Mouse (Mus musculus): ENCODE results near the gene Pnisr. TPM values are rescaled to one million over a fixed set of nuclear protein-coding genes. Genes with fewer than 3 reads are reported as not detected.

Pnisr gene
- polyA plus RNA-seq, 1 experiment: 267 TPM

DNA sequence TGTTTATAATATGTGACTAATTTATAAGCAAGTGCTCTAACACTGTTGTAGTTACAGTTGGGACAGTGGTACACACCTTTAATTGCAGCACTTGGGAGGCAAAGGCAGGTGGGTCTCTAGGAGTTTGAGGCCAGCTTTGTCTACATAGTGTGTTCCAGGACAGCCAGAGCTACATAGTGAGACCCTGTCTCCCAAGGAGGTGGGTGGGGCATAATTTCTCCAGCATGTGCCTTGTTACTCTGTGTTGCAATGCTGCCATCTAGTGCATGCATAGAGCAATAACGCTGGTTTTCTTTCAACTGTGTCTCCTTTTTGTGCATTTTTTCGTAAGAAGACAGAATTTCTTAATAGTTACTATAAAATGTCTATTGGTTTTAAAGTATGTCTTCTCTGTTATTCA is 33.4 kb upstream of the Pnisr start:
- Histone ChIP-seq H3K27ac (ENCODE audit: insufficient read depth, low read length) (no peak overlapping the region), H3K4me3 (ENCODE audit: low read depth, low read length) (no peak overlapping the region), H3K4me1 (ENCODE audit: control insufficient read depth, insufficient read depth, low read length) (no peaks in the 10 kb centered on the region), H3K9me3 (replicated peaks; ENCODE audit: control insufficient read depth, insufficient read depth, low read length, poor library complexity, severe bottlenecking) (no peaks in the 10 kb centered on the region), H3K36me3 (ENCODE audit: control insufficient read depth, insufficient read depth, low read length, poor library complexity, severe bottlenecking) (peaks cover 41% of the 10 kb centered on the region), H3K27me3 (ENCODE audit: control insufficient read depth, insufficient read depth, low read length, poor library complexity, severe bottlenecking) (no peaks in the 10 kb centered on the region), H3K9ac (ENCODE audit: low read depth, poor library complexity, severe bottlenecking) (no peak overlapping the region)
- TF ChIP-seq EP300 (IDR thresholded peaks at IDR 0.05; ENCODE audit: insufficient read depth, low read depth, low read length) (no peak), CTCF (IDR thresholded peaks at IDR 0.05; ENCODE audit: low read depth, low read length) (peak; percentile 43)

- Histone ChIP-seq H3K36me3 (ENCODE audit: control insufficient read depth, insufficient read depth, low read length, poor library complexity, severe bottlenecking) (peaks cover 11% of the 10 kb centered on the region), H3K27me3 (ENCODE audit: control insufficient read depth, insufficient read depth, low read length, poor library complexity, severe bottlenecking) (no peaks in the 10 kb centered on the region), H3K9me3 (replicated peaks; ENCODE audit: control insufficient read depth, insufficient read depth, low read length, poor library complexity, severe bottlenecking) (no peaks in the 10 kb centered on the region), H3K27ac (ENCODE audit: insufficient read depth, low read length) (no peak overlapping the region), H3K9ac (ENCODE audit: low read depth, poor library complexity, severe bottlenecking) (no peak overlapping the region), H3K4me1 (ENCODE audit: control insufficient read depth, insufficient read depth, low read length) (no peaks in the 10 kb centered on the region), H3K4me3 (ENCODE audit: low read depth, low read length) (no peak overlapping the region)
- TF ChIP-seq EP300 (IDR thresholded peaks at IDR 0.05; ENCODE audit: insufficient read depth, low read depth, low read length): no peak
- TF ChIP-seq CTCF (IDR thresholded peaks at IDR 0.05; ENCODE audit: low read depth, low read length): no peak
- no peak for TF ChIP-seq POLR2A (IDR thresholded peaks at IDR 0.05; ENCODE audit: insufficient read depth, low read length)
Observed at GRCm38 (mm10) chr4:21826616-21827015, 20.8 kb upstream of the Pnisr start.

- H3K4me3 ChIP-seq (ENCODE audit: low read depth, low read length): no peak overlapping the region
- H3K36me3 ChIP-seq (ENCODE audit: control insufficient read depth, insufficient read depth, low read length, poor library complexity, severe bottlenecking): peaks cover 5% of the 10 kb centered on the region
- H3K27me3 ChIP-seq (ENCODE audit: control insufficient read depth, insufficient read depth, low read length, poor library complexity, severe bottlenecking): no peaks in the 10 kb centered on the region
- no peak overlapping the region for H3K27ac ChIP-seq (ENCODE audit: insufficient read depth, low read length)
- peak; percentile 75 for TF ChIP-seq CTCF (IDR thresholded peaks at IDR 0.05; ENCODE audit: low read depth, low read length)
- no peak for TF ChIP-seq EP300 (IDR thresholded peaks at IDR 0.05; ENCODE audit: insufficient read depth, low read depth, low read length)
- TF ChIP-seq POLR2A (IDR thresholded peaks at IDR 0.05; ENCODE audit: insufficient read depth, low read length): no peak
- H3K9ac ChIP-seq (ENCODE audit: low read depth, poor library complexity, severe bottlenecking): no peak overlapping the region
- no peaks in the 10 kb centered on the region for H3K9me3 ChIP-seq (replicated peaks; ENCODE audit: control insufficient read depth, insufficient read depth, low read length, poor library complexity, severe bottlenecking)
- H3K4me1 ChIP-seq (ENCODE audit: control insufficient read depth, insufficient read depth, low read length): no peaks in the 10 kb centered on the region
Observed at GRCm38 (mm10) chr4:21832844-21833243, 14.5 kb upstream of the Pnisr start.

GRCm38 (mm10) chr4:21848287-21848630 is 876 bp downstream of the Pnisr start:
- Histone ChIP-seq H3K36me3 (ENCODE audit: control insufficient read depth, insufficient read depth, low read length, poor library complexity, severe bottlenecking) (0 out of 2 replicates have a peak, but pooled peaks cover 3% of the 10 kb centered on the region), H3K9me3 (replicated peaks; ENCODE audit: control insufficient read depth, insufficient read depth, low read length, poor library complexity, severe bottlenecking) (no peaks in the 10 kb centered on the region), H3K4me3 (ENCODE audit: low read depth, low read length) (peak overlapping the region; percentile 93), H3K4me1 (ENCODE audit: control insufficient read depth, insufficient read depth, low read length) (no peaks in the 10 kb centered on the region), H3K9ac (ENCODE audit: low read depth, poor library complexity, severe bottlenecking) (peak overlapping the region; percentile 95), H3K27me3 (ENCODE audit: control insufficient read depth, insufficient read depth, low read length, poor library complexity, severe bottlenecking) (no peaks in the 10 kb centered on the region), H3K27ac (ENCODE audit: insufficient read depth, low read length) (peak overlapping the region; percentile 88)
- TF ChIP-seq POLR2A (IDR thresholded peaks at IDR 0.05; ENCODE audit: insufficient read depth, low read length) (no peak), EP300 (IDR thresholded peaks at IDR 0.05; ENCODE audit: insufficient read depth, low read depth, low read length) (no peak), CTCF (IDR thresholded peaks at IDR 0.05; ENCODE audit: low read depth, low read length) (no peak)

DNA sequence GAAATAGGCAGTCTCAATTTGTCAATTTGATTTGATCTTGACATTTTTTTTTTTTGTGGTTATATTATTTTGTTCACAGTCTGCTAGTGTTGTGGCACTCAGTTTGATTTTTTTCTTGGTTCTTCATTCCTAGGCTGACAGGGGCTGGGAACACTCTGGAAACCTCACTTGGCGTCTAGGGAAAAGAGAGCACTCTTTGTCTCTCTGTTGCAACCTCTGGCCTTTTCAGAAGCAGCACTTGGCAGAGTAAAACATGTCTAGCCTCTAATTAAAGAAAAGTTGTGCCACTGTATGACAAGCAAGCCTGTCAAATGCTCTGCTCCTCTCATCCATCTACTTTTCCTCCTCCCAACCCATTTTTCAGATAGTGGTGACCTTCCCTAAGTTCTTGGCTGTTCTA is 10.1 kb downstream of the Pnisr start:
- H3K27me3 ChIP-seq (ENCODE audit: control insufficient read depth, insufficient read depth, low read length, poor library complexity, severe bottlenecking): no peaks in the 10 kb centered on the region
- TF ChIP-seq POLR2A (IDR thresholded peaks at IDR 0.05; ENCODE audit: insufficient read depth, low read length) (no peak), EP300 (IDR thresholded peaks at IDR 0.05; ENCODE audit: insufficient read depth, low read depth, low read length) (no peak), CTCF (IDR thresholded peaks at IDR 0.05; ENCODE audit: low read depth, low read length) (no peak)
- H3K4me1 ChIP-seq (ENCODE audit: control insufficient read depth, insufficient read depth, low read length): no peaks in the 10 kb centered on the region
- H3K9ac ChIP-seq (ENCODE audit: low read depth, poor library complexity, severe bottlenecking): no peak overlapping the region
- no peaks in the 10 kb centered on the region for H3K9me3 ChIP-seq (replicated peaks; ENCODE audit: control insufficient read depth, insufficient read depth, low read length, poor library complexity, severe bottlenecking)
- no peak overlapping the region for H3K27ac ChIP-seq (ENCODE audit: insufficient read depth, low read length)
- peaks cover 47% of the 10 kb centered on the region for H3K36me3 ChIP-seq (ENCODE audit: control insufficient read depth, insufficient read depth, low read length, poor library complexity, severe bottlenecking)
- no peak overlapping the region for H3K4me3 ChIP-seq (ENCODE audit: low read depth, low read length)

DNA sequence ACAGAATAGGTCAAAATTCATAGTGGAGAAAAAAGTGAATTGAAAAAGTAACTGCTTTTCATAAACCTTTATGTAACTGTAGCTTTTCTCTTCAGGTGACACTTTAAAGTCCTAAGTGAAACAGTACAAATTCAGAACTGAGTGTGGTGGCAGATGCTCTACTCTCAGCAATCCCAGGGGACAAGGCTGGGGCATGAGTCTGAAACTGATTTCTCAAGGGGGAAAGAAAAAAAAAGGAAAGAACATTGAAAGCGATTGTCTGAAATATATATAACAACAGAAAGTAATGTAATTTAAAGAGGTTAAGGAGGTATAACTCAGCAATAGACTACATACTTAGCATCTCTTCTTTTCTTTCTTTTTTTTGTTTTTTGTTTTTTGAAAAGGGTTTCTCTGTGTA is 17.8 kb downstream of the Pnisr start:
- no peaks in the 10 kb centered on the region for H3K9me3 ChIP-seq (replicated peaks; ENCODE audit: control insufficient read depth, insufficient read depth, low read length, poor library complexity, severe bottlenecking)
- TF ChIP-seq POLR2A (IDR thresholded peaks at IDR 0.05; ENCODE audit: insufficient read depth, low read length): no peak
- no peak for TF ChIP-seq CTCF (IDR thresholded peaks at IDR 0.05; ENCODE audit: low read depth, low read length)
- no peaks in the 10 kb centered on the region for H3K4me1 ChIP-seq (ENCODE audit: control insufficient read depth, insufficient read depth, low read length)
- peaks cover 62% of the 10 kb centered on the region for H3K36me3 ChIP-seq (ENCODE audit: control insufficient read depth, insufficient read depth, low read length, poor library complexity, severe bottlenecking)
- no peak overlapping the region for H3K4me3 ChIP-seq (ENCODE audit: low read depth, low read length)
- H3K27me3 ChIP-seq (ENCODE audit: control insufficient read depth, insufficient read depth, low read length, poor library complexity, severe bottlenecking): no peaks in the 10 kb centered on the region
- H3K27ac ChIP-seq (ENCODE audit: insufficient read depth, low read length): no peak overlapping the region
- no peak overlapping the region for H3K9ac ChIP-seq (ENCODE audit: low read depth, poor library complexity, severe bottlenecking)

All from ES-Bruce4 (cell line).